Mouse (Mus musculus) MEL (cell line): Measurements from ENCODE around the gene Myl12a. TPM values are rescaled to one million over a fixed set of nuclear protein-coding genes. Genes with fewer than 3 reads are reported as not detected.

Experiments
- DNase-seq: peaks from one replicate; pipeline ENCODE4 v3.0.0; 2011; ENCODE audit warnings: low read depth, low spot score
- H3K27ac ChIP-seq: 2 replicates; pipeline ENCODE4 v1.5.1; 2012; ENCODE audit warnings: low read depth, mild to moderate bottlenecking, control low read depth, low read length, moderate library complexity; ENCODE audit not compliant: control insufficient read depth
- H3K27me3 ChIP-seq, 2 experiments: fragments of 150-350 bp in 1 of 2; sonication (generic) in 1 of 2; 2 replicates each; pipeline ENCODE4 v1.6.1; 2012; ENCODE audit warnings: low read length in 2 of 2, mild to moderate bottlenecking in 2 of 2, improper control_type of control experiment in 1 of 2, moderate library complexity in 1 of 2; ENCODE audit not compliant: insufficient read depth in 2 of 2, control insufficient read depth in 1 of 2
- H3K36me3 ChIP-seq, 2 experiments: 2 replicates each; pipeline ENCODE4 v1.6.1; 2012 to 2014; ENCODE audit warnings: low read length in 2 of 2, improper control_type of control experiment in 1 of 2, inconsistent platforms in 1 of 2, mild to moderate bottlenecking in 1 of 2; ENCODE audit not compliant: insufficient read depth in 2 of 2, control insufficient read depth in 1 of 2
- H3K4me1 ChIP-seq, 2 experiments: fragments of 150-350 bp in 1 of 2; sonication (generic) in 1 of 2; 2 replicates each; pipeline ENCODE4 v1.6.1; 2012; ENCODE audit warnings: low read length in 2 of 2, improper control_type of control experiment in 1 of 2, mild to moderate bottlenecking in 1 of 2; ENCODE audit not compliant: insufficient read depth in 2 of 2, control insufficient read depth in 1 of 2
- H3K4me3 ChIP-seq, 2 experiments: fragments of 150-350 bp in 1 of 2; sonication (generic) in 1 of 2; 2 replicates each; pipeline ENCODE4 v1.5.1; 2012; ENCODE audit warnings: low read depth in 2 of 2, low read length in 2 of 2, mild to moderate bottlenecking in 2 of 2, moderate library complexity in 2 of 2, control low read depth in 1 of 2, improper control_type of control experiment in 1 of 2; ENCODE audit not compliant: control insufficient read depth in 1 of 2, insufficient read depth in 1 of 2
- H3K79me2 ChIP-seq: 2 replicates; pipeline ENCODE4 v1.6.1; 2012; ENCODE audit warnings: mild to moderate bottlenecking, low read length, moderate library complexity; ENCODE audit not compliant: control insufficient read depth, poor library complexity, insufficient read depth
- H3K9ac ChIP-seq: 2 replicates; pipeline ENCODE4 v1.6.1; 2012; ENCODE audit warnings: low read depth, mild to moderate bottlenecking, control low read depth, low read length, moderate library complexity; ENCODE audit not compliant: control insufficient read depth, poor library complexity, severe bottlenecking
- H3K9me3 ChIP-seq: fragments of 150-350 bp; sonication (generic); replicated peaks from 2 replicates; pipeline ENCODE4 v1.6.1; 2012; ENCODE audit warnings: mild to moderate bottlenecking, low read length, improper control_type of control experiment, moderate library complexity; ENCODE audit not compliant: insufficient read depth
- BHLHE40 ChIP-seq: IDR thresholded peaks from 2 replicates; pipeline ENCODE4 v1.6.1; 2012; ENCODE audit warnings: low read depth, mild to moderate bottlenecking, inconsistent platforms, low read length, improper control_type of control experiment, borderline replicate concordance
- CHD1 ChIP-seq: IDR thresholded peaks from 2 replicates; pipeline ENCODE4 v1.6.1; 2012; ENCODE audit warnings: low read depth, mild to moderate bottlenecking, inconsistent platforms, low read length, improper control_type of control experiment
- CHD2 ChIP-seq: IDR thresholded peaks from 2 replicates; pipeline ENCODE4 v1.6.1; 2011; ENCODE audit warnings: low read length, improper control_type of control experiment
- CTCF ChIP-seq, 3 experiments: IDR thresholded peaks in 2 of 3; conservative IDR thresholded peaks in 1 of 3; 2 replicates each; pipeline ENCODE4 v1.5.1; 2011 to 2012; ENCODE audit warnings: low read length in 3 of 3, low read depth in 2 of 3, mild to moderate bottlenecking in 2 of 3, improper control_type of control experiment in 1 of 3, inconsistent platforms in 1 of 3, mixed read lengths in 1 of 3, moderate library complexity in 1 of 3; ENCODE audit not compliant: control insufficient read depth in 1 of 3, insufficient read depth in 1 of 3, poor library complexity in 1 of 3, severe bottlenecking in 1 of 3
- ELF1 ChIP-seq: IDR thresholded peaks from 2 replicates; pipeline ENCODE4 v1.6.1; 2014; ENCODE audit warnings: low read depth, mild to moderate bottlenecking, inconsistent platforms, low read length, improper control_type of control experiment, moderate library complexity
- ETS1 ChIP-seq: IDR thresholded peaks from 2 replicates; pipeline ENCODE4 v1.6.1; 2012; ENCODE audit warnings: low read depth, mild to moderate bottlenecking, inconsistent platforms, low read length, improper control_type of control experiment, moderate library complexity
- GABPA ChIP-seq: IDR thresholded peaks from 2 replicates; pipeline ENCODE4 v1.6.1; 2012; ENCODE audit warnings: low read depth, mild to moderate bottlenecking, inconsistent platforms, low read length, improper control_type of control experiment, moderate library complexity
- GATA1 ChIP-seq: IDR thresholded peaks from 2 replicates; pipeline ENCODE4 v1.6.1; 2011; ENCODE audit warnings: low read depth, low read length, improper control_type of control experiment
- HCFC1 ChIP-seq: IDR thresholded peaks from 2 replicates; pipeline ENCODE4 v1.6.1; 2012; ENCODE audit warnings: low read depth, mild to moderate bottlenecking, inconsistent platforms, low read length, improper control_type of control experiment, moderate library complexity
- JUND ChIP-seq: IDR thresholded peaks from 2 replicates; pipeline ENCODE4 v1.6.1; 2011; ENCODE audit warnings: low read depth, mild to moderate bottlenecking, improper control_type of control experiment, low read length
- KAT2A ChIP-seq: conservative IDR thresholded peaks from 2 replicates; pipeline ENCODE4 v1.6.1; 2012; ENCODE audit warnings: low read depth, low read length, improper control_type of control experiment, inconsistent platforms
- MAFK ChIP-seq: IDR thresholded peaks from 2 replicates; pipeline ENCODE4 v1.6.1; 2011; ENCODE audit warnings: low read depth, mild to moderate bottlenecking, low read length, improper control_type of control experiment, borderline replicate concordance
- MAX ChIP-seq: IDR thresholded peaks from 2 replicates; pipeline ENCODE4 v1.6.1; 2011; ENCODE audit warnings: low read length, improper control_type of control experiment
- MAZ ChIP-seq: IDR thresholded peaks from 2 replicates; pipeline ENCODE4 v1.6.1; 2012; ENCODE audit warnings: low read depth, mild to moderate bottlenecking, inconsistent platforms, low read length, improper control_type of control experiment
- MEF2A ChIP-seq: IDR thresholded peaks from 2 replicates; pipeline ENCODE4 v1.6.1; 2014; ENCODE audit warnings: low read depth, mild to moderate bottlenecking, inconsistent platforms, low read length, improper control_type of control experiment; ENCODE audit not compliant: poor library complexity, insufficient replicate concordance, severe bottlenecking; ENCODE audit errors: extremely low read depth
- MXI1 ChIP-seq: IDR thresholded peaks from 2 replicates; pipeline ENCODE4 v1.6.1; 2011; ENCODE audit warnings: mild to moderate bottlenecking, low read depth, low read length, improper control_type of control experiment
- MYB ChIP-seq: IDR thresholded peaks from 2 replicates; pipeline ENCODE4 v1.6.1; 2011; ENCODE audit warnings: mild to moderate bottlenecking, low read depth, low read length, improper control_type of control experiment
- MYC ChIP-seq: IDR thresholded peaks from 2 replicates; pipeline ENCODE4 v1.6.1; 2011; ENCODE audit warnings: low read depth, mild to moderate bottlenecking, low read length, improper control_type of control experiment, moderate library complexity
- NELFE ChIP-seq: IDR thresholded peaks from 2 replicates; pipeline ENCODE4 v1.6.1; 2011; ENCODE audit warnings: low read depth, low read length, improper control_type of control experiment
- NRF1 ChIP-seq: IDR thresholded peaks from 2 replicates; pipeline ENCODE4 v1.6.1; 2014; ENCODE audit warnings: low read depth, mild to moderate bottlenecking, inconsistent platforms, low read length, improper control_type of control experiment, moderate library complexity; ENCODE audit not compliant: poor library complexity, insufficient read depth, severe bottlenecking
- POLR2A ChIP-seq, 2 experiments: IDR thresholded peaks; 2 replicates each; pipeline ENCODE4 v1.6.1; 2011 to 2012; ENCODE audit warnings: low read length in 2 of 2, mild to moderate bottlenecking in 2 of 2, control low read depth in 1 of 2, improper control_type of control experiment in 1 of 2, low read depth in 1 of 2, moderate library complexity in 1 of 2; ENCODE audit not compliant: control insufficient read depth in 1 of 2, insufficient read depth in 1 of 2, poor library complexity in 1 of 2
- POLR2AphosphoS2 ChIP-seq: IDR thresholded peaks from 2 replicates; pipeline ENCODE4 v1.6.1; 2011; ENCODE audit warnings: low read length, improper control_type of control experiment
- POLR2AphosphoS5 ChIP-seq: IDR thresholded peaks from 2 replicates; pipeline ENCODE4 v1.6.1; 2012; ENCODE audit warnings: low read depth, borderline replicate concordance, mild to moderate bottlenecking, inconsistent platforms, low read length, moderate library complexity, mixed read lengths
- RAD21 ChIP-seq: IDR thresholded peaks from 2 replicates; pipeline ENCODE4 v1.6.1; 2011; ENCODE audit warnings: mild to moderate bottlenecking, low read depth, low read length, improper control_type of control experiment
- RCOR1 ChIP-seq: IDR thresholded peaks from 2 replicates; pipeline ENCODE4 v1.6.1; 2012; ENCODE audit warnings: low read depth, mild to moderate bottlenecking, inconsistent platforms, low read length, improper control_type of control experiment
- SIN3A ChIP-seq: IDR thresholded peaks from 2 replicates; pipeline ENCODE4 v1.6.1; 2012; ENCODE audit warnings: low read length, improper control_type of control experiment, inconsistent platforms
- SMC3 ChIP-seq: IDR thresholded peaks from 2 replicates; pipeline ENCODE4 v1.6.1; 2011; ENCODE audit warnings: low read depth, low read length, improper control_type of control experiment
- TAL1 ChIP-seq: IDR thresholded peaks from 2 replicates; pipeline ENCODE4 v1.6.1; 2012; ENCODE audit warnings: mild to moderate bottlenecking, inconsistent platforms, low read length, moderate library complexity, mixed read lengths
- TBP ChIP-seq: IDR thresholded peaks from 2 replicates; pipeline ENCODE4 v1.8.0; 2011; ENCODE audit warnings: low read depth, low read length, improper control_type of control experiment
- TCF12 ChIP-seq: IDR thresholded peaks from 2 replicates; pipeline ENCODE4 v1.6.1; 2014; ENCODE audit warnings: low read depth, mild to moderate bottlenecking, inconsistent platforms, low read length, improper control_type of control experiment, moderate library complexity
- UBTF ChIP-seq: IDR thresholded peaks from 2 replicates; pipeline ENCODE4 v1.6.1; 2012; ENCODE audit warnings: low read depth, mild to moderate bottlenecking, inconsistent platforms, low read length, improper control_type of control experiment, moderate library complexity, borderline replicate concordance; ENCODE audit not compliant: insufficient read depth
- USF1 ChIP-seq: IDR thresholded peaks from 2 replicates; pipeline ENCODE4 v1.6.1; 2014; ENCODE audit warnings: low read depth, mild to moderate bottlenecking, inconsistent platforms, low read length, improper control_type of control experiment, moderate library complexity
- USF2 ChIP-seq, 2 experiments: IDR thresholded peaks; 2 replicates each; pipeline ENCODE4 v1.6.1; 2011 to 2012; ENCODE audit warnings: improper control_type of control experiment in 2 of 2, low read length in 2 of 2, borderline replicate concordance in 1 of 2, inconsistent platforms in 1 of 2, low read depth in 1 of 2, mild to moderate bottlenecking in 1 of 2; ENCODE audit not compliant: insufficient read depth in 1 of 2
- ZC3H11A ChIP-seq: IDR thresholded peaks from 2 replicates; pipeline ENCODE4 v1.6.1; 2012; ENCODE audit warnings: low read depth, mild to moderate bottlenecking, inconsistent platforms, low read length, improper control_type of control experiment
- ZKSCAN1 ChIP-seq: IDR thresholded peaks from 2 replicates; pipeline ENCODE4 v1.6.1; 2012; ENCODE audit warnings: low read depth, mild to moderate bottlenecking, inconsistent platforms, low read length, improper control_type of control experiment, moderate library complexity
- ZMIZ1 ChIP-seq: IDR thresholded peaks from 2 replicates; pipeline ENCODE4 v1.6.1; 2012; ENCODE audit warnings: low read depth, mild to moderate bottlenecking, inconsistent platforms, low read length, improper control_type of control experiment, moderate library complexity
- ZNF384 ChIP-seq: IDR thresholded peaks from 2 replicates; pipeline ENCODE4 v1.6.1; 2012; ENCODE audit warnings: low read depth, mild to moderate bottlenecking, inconsistent platforms, low read length, improper control_type of control experiment
- polyA plus RNA-seq, 2 experiments: library from polyadenylated mRNA; stranded (reverse) in 1 of 2; unstranded in 1 of 2; fragments of >175 nt in 1 of 2; fragments of >200 nt in 1 of 2; gene quantifications; 2 replicates each; pipeline versions ENCODE4 v1.2.1 to v1.2.4; 2012; ENCODE audit warnings: low replicate concordance in 2 of 2, low read depth in 1 of 2; ENCODE audit not compliant: insufficient read length in 2 of 2, insufficient read depth in 1 of 2, missing spikeins in 1 of 2
- total RNA-seq: library from RNA; depleted of rRNA; stranded (reverse); fragments of 300-350 nt; gene quantifications from 2 replicates; pipeline ENCODE4 v1.2.3, GENCODE M21; 2012

The Myl12a gene
- total and polyA plus RNA-seq, 3 experiments: 113 to 130 TPM; not detected in 1

GRCm38 (mm10) chr17:71008676-71009075 lies 6.0 kb upstream of the Myl12a start:
- peak; percentile 32 for DNase-seq
- H3K9ac ChIP-seq: no peak overlapping the region

GRCm38 (mm10) chr17:71006976-71007375 lies 4.3 kb upstream of the Myl12a start:
- H3K27me3 ChIP-seq: no peaks in the 10 kb centered on the region
- H3K79me2 ChIP-seq: peaks cover 8% of the 10 kb centered on the region; the same call in 1 of the 2 replicates
- no peak overlapping the region for H3K27ac ChIP-seq
- H3K4me1 ChIP-seq: peaks cover 5 to 15% of the 10 kb centered on the region in 2 experiments; a peak in 3 of 4 replicates
- no peak overlapping the region for H3K4me3 ChIP-seq
- no peak for TF ChIP-seq TCF12
- TF ChIP-seq JUND: no peak
- TF ChIP-seq MAFK: no peak
- no peak for TF ChIP-seq RAD21
- TF ChIP-seq SIN3A: no peak
- no peak for TF ChIP-seq MXI1
- TF ChIP-seq MYC: no peak
- no peak for TF ChIP-seq NELFE
- no peak for TF ChIP-seq SMC3
- TF ChIP-seq TAL1: no peak
- TF ChIP-seq UBTF: no peak
- no peak for TF ChIP-seq USF2 (IDR thresholded peaks at IDR 0.05; ENCODE audit: borderline replicate concordance in 1 of 2, insufficient read depth in 1 of 2, low read depth in 1 of 2, low read length in 2 of 2)
- TF ChIP-seq TBP: no peak
- TF ChIP-seq MYB: no peak
- no peak for TF ChIP-seq GATA1
- no peak for TF ChIP-seq POLR2A (IDR thresholded peaks at IDR 0.05; ENCODE audit: control insufficient read depth in 1 of 2, insufficient read depth in 1 of 2, low read depth in 1 of 2, low read length in 2 of 2, poor library complexity in 1 of 2)
- TF ChIP-seq POLR2AphosphoS2: no peak
- no peak for TF ChIP-seq MEF2A
- no peak for TF ChIP-seq ZNF384
- TF ChIP-seq NRF1: no peak
- H3K9me3 ChIP-seq: no peaks in the 10 kb centered on the region
- peaks cover 0 to 5% of the 10 kb centered on the region in 2 experiments; a peak in 2 of 4 replicates for H3K36me3 ChIP-seq
- no peak overlapping the region for H3K9ac ChIP-seq
- DNase-seq: no peak

More at GRCm38 (mm10) chr17:71008676-71009075, 6.0 kb upstream of the Myl12a start:
- Histone ChIP-seq H3K27ac (no peak overlapping the region), H3K36me3 (peaks cover 0 to 3% of the 10 kb centered on the region in 2 experiments; a peak in 2 of 4 replicates), H3K9me3 (no peaks in the 10 kb centered on the region), H3K4me1 (peaks cover 2 to 14% of the 10 kb centered on the region in 2 experiments; a peak in 2 of 4 replicates), H3K4me3 (no peak overlapping the region), H3K79me2 (no peaks in the 10 kb centered on the region), H3K27me3 (no peaks in the 10 kb centered on the region)
- TF ChIP-seq UBTF (no peak), JUND (no peak), MAX (no peak), ETS1 (no peak), RAD21 (peak; percentile 55), ZNF384 (no peak), HCFC1 (no peak), TCF12 (no peak), USF2 (IDR thresholded peaks at IDR 0.05; ENCODE audit: borderline replicate concordance in 1 of 2, insufficient read depth in 1 of 2, low read depth in 1 of 2, low read length in 2 of 2) (no peak), KAT2A (no peak), POLR2A (IDR thresholded peaks at IDR 0.05; ENCODE audit: control insufficient read depth in 1 of 2, insufficient read depth in 1 of 2, low read depth in 1 of 2, low read length in 2 of 2, poor library complexity in 1 of 2) (no peak), POLR2AphosphoS5 (no peak), ZMIZ1 (no peak), RCOR1 (no peak), BHLHE40 (no peak), ZC3H11A (peak; percentile 33; the same call in 1 of the 2 replicates), SMC3 (peak; percentile 38), POLR2AphosphoS2 (no peak), CHD1 (no peak), NRF1 (no peak), MYB (no peak), USF1 (no peak), ELF1 (0 out of 2 replicates have a peak, but pooled peaks have one; percentile 10), CTCF (IDR thresholded peaks at IDR 0.05 in 2 of 3, conservative IDR thresholded peaks at IDR 0.05 in 1 of 3; ENCODE audit: control insufficient read depth in 1 of 3, insufficient read depth in 1 of 3, low read depth in 2 of 3, low read length in 3 of 3, poor library complexity in 1 of 3, severe bottlenecking in 1 of 3) (peak in 1 of 3 experiments; percentile 48; a peak in 2 of 6 replicates), MAZ (no peak), ZKSCAN1 (no peak), TAL1 (no peak), CHD2 (no peak), MEF2A (no peak), GABPA (no peak)
